Mouse (Mus musculus): ENCODE measurements at regions not wholly inside any gene's neighbourhood (a gene's known extent, or its start where the extent isn't known, plus 50 kb on each side); places are given as distances from the start of the nearest gene placed in this dataset.

GRCm38 (mm10) chr5:119060886-119061285, 500.4 kb downstream of the Med13l start:
- DNase-seq: no peak

GRCm38 (mm10) chr5:119062478-119062877, 502.0 kb downstream of the Med13l start:
- no peak for DNase-seq

GRCm38 (mm10) chr5:119066666-119067065, 506.2 kb downstream of the Med13l start:
- DNase-seq: no peak

- no peak for DNase-seq
These were observed 509.4 kb downstream of the Med13l start for GRCm38 (mm10) chr5:119069765-119070333.

DNA sequence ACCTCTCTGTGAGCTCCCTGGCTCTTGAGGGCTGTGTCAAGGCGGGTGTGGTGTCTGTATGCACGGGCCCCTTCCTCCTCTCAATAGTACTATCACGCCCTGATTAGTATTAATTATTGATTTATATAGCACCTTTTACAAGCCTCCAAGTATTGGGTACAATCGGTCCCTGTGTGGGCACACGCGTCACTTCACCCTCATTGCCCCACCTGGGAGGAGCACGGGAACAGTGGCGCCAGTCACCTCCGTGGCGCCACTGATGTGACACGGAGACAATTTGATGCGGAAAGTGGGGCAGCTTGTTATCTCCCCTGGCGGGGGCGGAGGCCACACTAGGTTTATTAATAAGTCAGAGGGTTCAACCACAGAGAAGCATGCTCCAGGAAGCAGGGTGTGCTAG, 512.2 kb downstream of the Med13l start:
- DNase-seq: no peak

DNA sequence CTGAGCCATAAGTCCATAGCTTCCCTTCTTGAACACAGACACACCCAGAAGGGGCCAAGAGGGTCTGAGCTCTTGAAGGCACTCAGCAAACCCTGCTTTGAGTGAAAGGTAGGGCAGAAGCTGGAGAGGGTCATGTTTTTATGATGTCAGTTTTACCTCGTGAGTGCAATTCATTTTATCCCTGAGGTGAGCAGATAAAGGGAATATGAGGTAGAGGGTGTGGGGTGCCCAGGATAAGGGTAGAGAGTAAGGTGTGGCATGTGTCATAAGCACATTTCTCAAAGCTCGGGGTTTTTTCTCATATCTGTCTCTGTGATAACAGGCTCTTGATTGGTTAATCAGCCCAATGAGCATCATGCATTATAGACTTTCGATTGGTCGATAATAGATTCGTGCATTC, 520.3 kb downstream of the Med13l start:
- no peak for DNase-seq

- DNase-seq: peak in 1 of 2 experiments; percentile 14
These were observed 522.4 kb downstream of the Med13l start for GRCm38 (mm10) chr5:119082895-119083294.

DNA sequence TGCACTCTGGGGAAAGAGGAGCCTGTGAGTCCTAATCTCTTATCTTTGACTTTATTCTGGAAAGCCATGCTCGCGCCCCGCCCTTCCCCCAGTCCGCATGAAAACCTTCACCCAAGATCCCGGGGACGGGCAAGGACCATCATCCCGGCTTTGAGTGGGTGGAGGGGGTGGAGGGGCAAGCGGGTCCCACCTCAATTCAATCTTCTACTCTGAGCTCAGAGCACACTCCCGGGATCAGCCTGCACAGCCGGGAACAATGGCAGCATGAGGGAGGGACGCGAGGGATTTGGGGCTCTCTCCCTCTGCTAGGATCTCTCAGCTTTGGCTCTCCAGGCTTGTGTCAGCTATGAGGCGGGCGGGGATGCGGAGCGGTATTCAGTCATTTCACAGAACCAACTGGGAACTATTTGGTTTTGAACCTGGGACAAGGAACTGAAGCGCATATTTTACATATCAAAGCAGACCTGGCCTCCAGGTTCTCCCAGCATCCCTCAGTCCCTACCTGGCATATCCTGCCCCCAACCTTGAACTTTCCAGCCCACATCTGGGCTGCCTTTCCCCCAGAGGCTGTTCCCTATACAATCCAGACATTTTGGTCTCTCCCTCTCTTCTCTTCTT, 537.2 kb downstream of the Med13l start:
- peak in 1 of 2 experiments; percentile 6 for DNase-seq

- no peak for DNase-seq
These were observed 539.3 kb downstream of the Med13l start for GRCm38 (mm10) chr5:119099817-119100216.

- DNase-seq: no peak
These were observed 543.0 kb downstream of the Med13l start for GRCm38 (mm10) chr5:119103503-119103902.

- no peak for DNase-seq
These were observed 547.4 kb downstream of the Med13l start for GRCm38 (mm10) chr5:119107898-119108297.

DNA sequence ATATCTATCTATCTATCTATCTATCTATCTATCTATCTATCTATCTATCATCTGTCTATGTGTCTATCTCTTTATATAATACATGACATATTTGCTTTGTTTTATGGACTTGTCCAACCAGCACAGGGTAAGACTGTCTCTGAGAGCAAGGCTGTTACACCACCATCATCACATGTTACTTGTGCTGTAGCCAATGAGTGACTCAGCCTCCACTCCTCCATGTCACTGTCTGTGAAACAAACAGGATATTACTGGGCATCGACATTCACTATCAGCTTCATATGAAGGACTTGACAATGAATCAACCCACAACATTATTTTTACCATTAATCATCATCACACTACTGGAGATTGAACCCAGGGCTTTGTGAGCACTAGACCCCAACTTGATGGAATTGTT, 549.0 kb downstream of the Med13l start:
- no peak for DNase-seq

DNA sequence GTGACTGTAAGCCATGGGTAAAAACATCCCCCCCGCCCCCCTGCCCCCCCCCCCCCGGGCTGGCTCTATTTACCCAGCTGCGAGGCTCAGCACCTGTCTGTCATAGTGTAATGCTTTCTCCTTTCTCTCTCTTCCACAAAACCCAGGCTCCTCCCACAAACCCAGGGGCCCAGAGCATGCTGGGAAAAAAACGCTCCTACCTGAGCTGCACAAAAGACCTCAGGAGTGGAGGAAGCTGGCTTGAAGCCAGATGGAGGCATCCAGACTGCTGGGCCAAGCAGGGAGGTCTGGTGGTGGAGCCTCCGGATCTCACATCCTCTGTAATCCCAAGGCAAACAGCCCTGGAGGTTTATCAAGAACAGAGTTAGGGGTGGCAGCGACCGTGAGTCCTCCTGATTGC, 553.6 kb downstream of the Med13l start:
- DNase-seq: no peak

- no peak for DNase-seq
These were observed 544.7 kb upstream of the Tbx3 start for GRCm38 (mm10) chr5:119125745-119126144.

GRCm38 (mm10) chr5:119130176-119130575, 540.3 kb upstream of the Tbx3 start:
- DNase-seq: no peak

GRCm38 (mm10) chr5:119131461-119131860, 539.0 kb upstream of the Tbx3 start:
- DNase-seq: no peak

- no peak for DNase-seq
These were observed 537.1 kb upstream of the Tbx3 start for GRCm38 (mm10) chr5:119133378-119133777.

DNA sequence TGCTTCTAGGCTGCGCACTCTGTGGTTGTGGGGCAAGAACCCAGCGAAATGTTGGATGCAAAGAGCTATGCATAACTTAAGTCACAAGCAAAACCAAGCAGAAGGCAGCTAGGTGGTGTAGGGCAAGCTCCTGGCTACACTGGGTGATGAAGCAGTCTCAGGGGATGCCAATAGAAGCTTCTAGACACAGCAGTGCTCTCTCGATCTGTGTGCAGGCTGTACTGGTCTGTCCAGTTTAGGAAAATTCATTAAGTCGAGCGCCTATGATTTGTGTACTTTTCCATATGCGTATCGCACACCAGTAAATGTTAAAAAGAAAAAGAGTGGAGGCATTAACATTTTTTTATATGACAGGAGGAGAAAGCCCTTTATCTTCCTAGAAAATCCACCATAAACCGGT, 533.6 kb upstream of the Tbx3 start:
- no peak for DNase-seq

DNA sequence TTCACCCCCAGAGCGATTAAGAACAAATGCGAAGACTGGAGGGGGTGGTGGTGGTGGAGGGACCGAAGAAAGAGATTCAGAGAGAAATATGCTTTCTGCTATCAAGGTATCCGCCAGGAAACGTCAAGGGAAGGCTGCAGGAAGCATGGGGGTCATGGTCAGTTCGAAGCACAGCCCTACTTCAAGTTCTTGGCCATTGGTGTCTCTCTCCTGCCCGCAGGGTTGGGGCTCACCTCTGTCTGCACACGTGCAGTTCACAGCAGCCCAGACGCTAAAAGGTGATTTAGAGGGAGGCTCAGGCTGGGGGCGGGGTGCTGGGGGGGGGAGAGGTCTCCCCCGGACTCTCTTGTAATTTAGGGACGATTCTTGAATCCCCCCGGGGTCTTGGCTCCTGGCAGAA, 533.1 kb upstream of the Tbx3 start:
- no peak for DNase-seq

- no peak for DNase-seq
These were observed 532.6 kb upstream of the Tbx3 start for GRCm38 (mm10) chr5:119137821-119138221.

DNA sequence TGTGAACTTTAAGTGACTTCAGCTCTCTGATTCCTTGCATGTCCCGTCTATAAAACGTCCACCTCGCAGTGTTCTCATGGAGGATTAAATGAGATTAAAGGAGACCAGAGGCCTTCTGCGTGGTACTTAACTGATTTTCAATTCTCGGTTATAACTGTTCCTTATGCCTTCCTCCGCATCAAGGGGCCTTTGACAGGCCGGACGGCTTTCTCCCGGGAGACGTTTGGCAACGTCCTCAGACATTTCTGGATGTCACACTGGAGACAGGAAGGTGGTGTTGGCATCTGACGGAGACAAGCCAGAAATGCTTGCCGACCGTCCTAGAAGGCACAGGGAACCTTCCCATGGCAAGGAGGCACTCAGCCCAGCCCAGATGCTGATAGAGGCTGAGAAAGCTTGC, 532.2 kb upstream of the Tbx3 start:
- no peak for DNase-seq

DNA sequence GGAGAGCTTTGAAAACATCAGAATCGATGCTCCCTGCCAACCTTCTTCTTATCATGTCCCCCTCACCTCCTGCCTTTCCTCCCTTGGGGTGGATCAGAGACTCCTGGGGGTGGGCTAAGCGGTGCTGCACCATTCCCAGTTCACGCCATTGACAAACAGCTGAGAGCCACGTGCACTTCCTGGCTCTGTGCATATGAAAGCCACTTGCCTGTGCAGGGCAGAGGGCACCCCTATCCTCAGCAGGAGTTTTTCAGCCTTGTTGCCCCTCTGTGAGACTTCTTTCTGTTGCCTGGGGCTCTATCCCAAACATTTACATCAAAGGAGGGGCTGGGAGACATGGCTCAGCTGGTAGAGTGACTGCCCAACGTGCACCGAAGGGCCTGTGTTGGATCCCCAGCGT, 531.1 kb upstream of the Tbx3 start:
- DNase-seq: no peak

DNA sequence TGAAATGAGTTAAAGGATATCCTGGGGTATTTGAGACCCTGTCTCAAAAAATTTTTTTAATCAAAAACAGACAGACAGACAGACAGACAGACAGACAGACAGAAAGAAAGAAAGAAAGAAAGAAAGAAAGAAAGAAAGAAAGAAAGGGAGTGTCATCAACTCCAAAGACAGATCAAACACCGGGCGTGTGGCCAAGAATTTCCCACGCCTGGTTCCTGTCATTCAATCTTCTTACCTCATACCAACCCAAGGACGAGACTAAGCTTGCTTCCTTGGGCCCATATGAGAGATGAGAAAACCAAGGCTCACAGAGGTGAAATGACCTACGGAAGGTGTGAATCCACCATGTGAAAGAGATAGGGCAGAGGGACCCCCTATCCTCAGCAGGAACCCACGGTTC, 530.7 kb upstream of the Tbx3 start:
- DNase-seq: no peak

- no peak for DNase-seq
These were observed 527.1 kb upstream of the Tbx3 start for GRCm38 (mm10) chr5:119143411-119143810.
